Mouse (Mus musculus): Measurements from ENCODE around the gene Tmc2.

The Tmc2 gene

GRCm38 (mm10) chr2:130248226-130248625 is 53.2 kb downstream of the Tmc2 start:
- no peak for DNase-seq (ENCODE audit: low read depth, low spot score)

DNA sequence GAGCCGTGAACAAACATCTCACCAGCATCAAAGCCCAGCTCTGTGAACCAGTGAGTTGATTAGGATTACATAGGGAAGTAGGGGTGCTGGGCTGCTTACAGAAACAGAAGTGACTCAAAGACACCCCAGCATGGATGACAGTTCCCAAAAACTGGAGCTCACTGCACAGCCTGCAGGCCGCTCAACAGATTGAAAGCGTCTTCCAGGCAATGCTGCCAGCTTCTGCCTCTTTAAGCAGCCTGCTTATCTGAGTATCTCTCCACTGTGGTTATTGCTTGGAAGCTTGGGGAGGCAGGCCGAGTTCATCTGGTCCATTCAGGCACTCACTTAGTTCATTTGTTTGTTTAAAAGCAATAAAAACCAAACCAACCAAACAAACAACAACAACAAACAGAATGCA is 61.8 kb downstream of the Tmc2 start:
- no peak for DNase-seq (ENCODE audit: low read depth, low spot score)

DNA sequence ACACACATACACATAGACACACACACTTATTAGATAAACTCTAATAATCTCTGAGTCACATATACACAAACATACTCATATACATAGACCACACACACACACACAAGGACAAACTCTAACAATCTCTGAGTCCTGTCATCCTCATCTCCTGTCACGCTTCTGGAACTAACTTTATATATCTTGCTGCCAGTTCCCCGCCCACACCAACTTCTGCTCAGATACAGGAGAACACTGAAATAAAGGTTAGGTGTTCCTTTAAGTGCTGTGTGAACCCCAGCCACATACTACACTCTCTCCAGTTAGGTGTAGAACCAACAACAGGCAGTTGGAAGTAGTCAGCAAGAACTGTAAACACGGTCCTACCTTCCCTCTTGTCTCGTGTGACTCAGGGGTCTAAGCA is 65.8 kb downstream of the Tmc2 start:
- no peak for DNase-seq (ENCODE audit: low read depth, low spot score)

GRCm38 (mm10) chr2:130261914-130262313 is 66.9 kb downstream of the Tmc2 start:
- DNase-seq (ENCODE audit: low read depth, low spot score), result no peak

GRCm38 (mm10) chr2:130262398-130262797 is 67.4 kb downstream of the Tmc2 start:
- no peak for DNase-seq (ENCODE audit: low read depth, low spot score)

DNA sequence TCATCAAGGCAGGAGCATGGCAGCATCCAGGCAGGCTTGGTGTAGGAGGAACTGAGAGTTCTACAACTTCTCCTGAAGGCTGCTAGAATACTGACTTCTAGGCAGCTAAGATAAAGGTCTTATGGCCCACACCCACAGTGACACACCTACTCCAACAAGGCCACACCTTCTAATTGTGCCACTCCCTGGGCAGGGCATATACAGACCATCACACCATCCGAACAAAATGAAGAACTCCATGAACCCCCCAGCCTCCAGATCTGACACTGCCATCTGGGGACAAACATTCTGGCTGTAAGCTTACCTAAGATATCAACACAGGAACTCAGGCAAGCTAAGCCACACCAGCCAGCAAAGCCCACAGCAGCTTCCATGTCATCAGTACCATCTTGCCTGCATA is 70.5 kb downstream of the Tmc2 start:
- no peak for DNase-seq (ENCODE audit: low read depth, low spot score)

DNA sequence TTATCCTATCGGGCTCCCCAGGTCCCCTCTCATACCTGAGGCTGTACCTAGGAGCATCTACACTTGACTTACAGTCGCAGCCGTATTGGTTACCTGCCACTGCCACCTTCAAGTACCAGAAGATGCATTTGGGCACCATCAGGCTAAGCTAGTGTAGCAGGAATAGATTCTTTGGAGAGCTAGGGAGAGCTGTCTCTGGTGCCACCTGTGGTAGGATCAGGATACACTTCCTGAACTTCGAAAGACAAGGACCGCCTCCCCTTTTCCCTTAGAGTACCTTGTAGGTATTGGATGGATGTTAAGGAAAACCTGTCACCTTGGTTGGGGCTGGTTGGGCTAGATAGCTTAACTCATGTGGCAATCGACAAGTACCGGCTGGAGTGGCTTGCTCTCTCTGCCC is 73.1 kb downstream of the Tmc2 start:
- DNase-seq (ENCODE audit: low read depth, low spot score), result no peak

GRCm38 (mm10) chr2:130273732-130274131 is 78.7 kb downstream of the Tmc2 start:
- DNase-seq (ENCODE audit: low read depth, low spot score), result no peak

DNA sequence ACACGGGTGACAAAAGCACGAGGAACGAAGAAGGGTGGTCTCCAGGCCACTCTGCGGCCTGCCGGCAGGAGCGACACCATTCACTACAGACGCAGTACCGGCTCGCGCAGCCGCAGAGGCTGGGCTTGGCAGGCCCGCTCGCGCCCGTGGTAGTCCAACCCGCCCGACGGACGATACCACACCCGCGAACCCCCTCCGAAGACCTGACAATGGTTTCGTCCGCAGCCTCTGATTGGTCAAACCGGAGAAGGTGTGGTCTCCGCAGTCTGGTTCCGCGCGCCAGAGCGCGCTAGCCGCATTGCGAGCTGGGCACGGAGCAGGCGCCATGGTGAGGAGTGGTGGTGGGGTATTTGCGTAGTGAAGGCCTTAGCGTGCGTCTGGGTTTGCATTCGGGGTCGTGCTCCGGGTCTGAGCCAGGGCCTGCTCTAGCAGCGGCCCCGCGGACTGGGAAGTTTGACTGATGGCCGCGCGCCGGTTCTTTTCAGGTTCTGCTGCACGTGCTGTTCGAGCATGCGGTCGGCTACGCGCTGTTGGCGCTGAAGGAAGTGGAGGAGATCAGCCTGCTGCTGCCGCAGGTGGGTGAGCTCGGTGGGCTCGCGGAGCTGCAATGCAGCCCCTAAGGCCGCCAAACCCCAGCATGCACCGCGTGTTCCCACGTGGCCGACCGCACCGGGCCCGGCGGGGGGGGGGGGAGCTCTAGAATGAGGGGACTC is 79.3 kb downstream of the Tmc2 start, which contains the start of gene Nop56:
Gene Nop56 (plus strand): TSS at position 282 of the 713 bp plus-strand sequence.
- peak; percentile 81 for DNase-seq (ENCODE audit: low read depth, low spot score)

GRCm38 (mm10) chr2:130274862-130275261 is 79.9 kb downstream of the Tmc2 start:
- DNase-seq (ENCODE audit: low read depth, low spot score), result no peak

- DNase-seq (ENCODE audit: low read depth, low spot score), result no peak
Observed at GRCm38 (mm10) chr2:130275649-130276048, 80.7 kb downstream of the Tmc2 start.

DNA sequence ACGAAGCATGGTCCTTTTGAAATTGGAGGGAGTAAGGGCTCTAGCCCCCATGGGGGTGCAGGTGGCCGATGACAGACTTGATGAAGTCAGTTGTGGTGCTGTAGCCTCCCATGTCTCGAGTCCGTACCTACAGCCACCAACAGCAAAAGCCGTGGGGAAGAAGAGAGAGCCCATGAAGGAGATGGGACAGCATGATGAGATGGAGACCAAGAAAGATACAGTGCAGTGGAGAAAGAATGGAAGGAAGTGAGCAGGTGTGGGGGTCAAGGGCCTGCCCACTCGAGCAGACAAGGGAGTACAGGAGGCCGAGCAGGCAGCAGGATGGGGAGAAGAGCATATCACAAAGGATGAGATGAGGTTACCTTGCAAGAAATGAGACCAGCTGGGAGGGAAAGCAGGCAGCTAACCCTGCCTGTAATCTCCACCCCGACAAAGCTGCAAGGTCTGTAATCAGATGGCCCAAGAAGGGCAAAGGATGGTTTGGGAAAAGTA is 84.7 kb downstream of the Tmc2 start:
- no peak for DNase-seq (ENCODE audit: low read depth, low spot score)

- no peak for DNase-seq (ENCODE audit: low read depth, low spot score)
Observed at GRCm38 (mm10) chr2:130280224-130280623, 85.2 kb downstream of the Tmc2 start.

- no peak for DNase-seq (ENCODE audit: low read depth, low spot score)
Observed at GRCm38 (mm10) chr2:130280818-130281217, 85.8 kb downstream of the Tmc2 start.

- DNase-seq (ENCODE audit: low read depth, low spot score), result no peak
Observed at GRCm38 (mm10) chr2:130283854-130284654, 89.1 kb downstream of the Tmc2 start, which contains the start of gene Idh3b. TSS of gene Idh3b (minus strand) at chr2:130284547.

GRCm38 (mm10) chr2:130289086-130289485 is 94.1 kb downstream of the Tmc2 start:
- no peak for DNase-seq (ENCODE audit: low read depth, low spot score)

DNA sequence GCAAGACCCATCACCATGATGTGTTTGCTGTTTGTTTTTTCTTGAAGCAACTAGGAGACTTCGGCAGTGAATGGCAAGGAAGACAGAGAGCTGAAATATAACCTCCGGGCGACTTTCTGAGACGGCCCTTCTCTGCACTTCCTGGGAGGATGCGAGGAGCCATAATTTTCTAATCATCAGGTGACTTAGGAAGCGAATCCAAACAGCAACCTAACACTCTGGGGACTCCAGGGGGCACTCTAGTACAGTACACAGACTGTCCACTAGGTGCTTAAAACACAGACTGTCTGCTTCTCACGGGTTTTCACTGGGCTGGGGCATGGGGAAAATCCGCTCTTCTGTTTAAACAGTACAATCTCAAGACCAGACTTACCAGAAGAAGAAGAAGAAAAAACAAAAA is 96.4 kb downstream of the Tmc2 start:
- DNase-seq (ENCODE audit: low read depth, low spot score), result no peak

- DNase-seq (ENCODE audit: low read depth, low spot score), result no peak
Observed at GRCm38 (mm10) chr2:130293009-130293408, 98.0 kb downstream of the Tmc2 start.

- no peak for DNase-seq (ENCODE audit: low read depth, low spot score)
Observed at GRCm38 (mm10) chr2:130293486-130293885, 98.5 kb downstream of the Tmc2 start.

DNA sequence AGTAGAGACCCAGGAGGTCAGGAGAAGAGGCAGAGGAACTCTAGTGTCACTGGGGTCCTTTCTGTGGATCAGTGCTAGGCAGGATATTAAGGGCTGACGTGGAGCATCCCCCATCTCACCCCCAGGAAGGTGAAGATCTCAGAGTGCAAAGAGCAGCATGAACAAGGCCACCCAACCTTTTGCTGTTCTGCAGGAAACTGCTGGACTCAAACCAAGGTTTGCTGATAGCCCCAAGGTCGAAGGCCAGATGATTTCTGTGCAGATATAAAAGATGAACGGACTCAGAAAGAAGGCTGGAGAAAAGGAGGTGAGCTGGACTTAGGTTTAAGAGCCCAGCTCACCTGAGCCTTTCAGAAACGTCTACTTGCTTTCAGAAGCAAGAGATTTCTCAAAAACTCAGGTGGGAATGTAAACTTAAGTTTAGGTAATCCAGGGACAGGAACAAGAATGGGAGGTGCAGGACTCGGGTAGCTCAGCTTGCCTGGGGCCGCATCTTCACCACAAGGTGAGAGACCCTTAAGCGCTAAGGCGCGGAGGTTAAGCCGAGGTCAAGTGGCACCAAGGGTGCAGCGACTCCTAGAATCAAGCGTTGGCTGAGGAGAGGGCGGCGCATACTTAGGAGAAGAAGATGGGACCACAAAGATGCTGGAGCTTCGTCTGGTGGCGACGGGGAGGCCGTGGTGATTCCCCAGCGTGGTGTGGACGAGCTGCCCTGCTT is 99.4 kb downstream of the Tmc2 start:
- DNase-seq (ENCODE audit: low read depth, low spot score), result no peak

DNA sequence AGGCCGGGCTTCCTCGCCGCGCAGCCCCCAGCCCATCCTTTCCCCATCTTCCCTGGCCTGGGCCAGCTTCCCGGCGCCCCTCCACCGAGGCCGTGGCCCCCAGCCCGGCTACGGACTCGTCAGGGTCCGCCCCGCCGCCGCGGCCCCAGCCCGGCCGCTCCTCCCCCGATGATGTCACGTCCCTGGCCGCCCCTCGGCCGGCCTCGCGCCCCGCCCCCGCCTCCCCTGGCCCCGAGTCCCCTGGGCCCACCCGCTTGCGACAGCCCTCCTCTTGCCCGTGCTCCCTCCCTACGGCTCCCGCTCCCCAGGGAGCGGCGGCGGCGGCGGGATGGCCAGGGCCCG is 99.9 kb downstream of the Tmc2 start, which contains the start of gene Ebf4:
Gene Ebf4 (plus strand): TSS at position 234 of the 342 bp plus-strand sequence.
- no peak for DNase-seq (ENCODE audit: low read depth, low spot score)
